Mouse (Mus musculus) kidney, adult 9 months (tissue): ENCODE measurements around the gene Slit3.

Experiments
- DNase-seq: peaks from one replicate; pipeline ENCODE4 v3.0.0; 2022

The Slit3 gene

GRCm38 (mm10) chr11:35120894-35121610, at the start of gene Slit3:
TSS of gene Slit3 (plus strand) at chr11:35121224.
- DNase-seq, result peak; percentile 11

GRCm38 (mm10) chr11:35071451-35071850, 49.6 kb upstream of the Slit3 start:
- DNase-seq, result no peak

- DNase-seq, result no peak
These were observed 45.6 kb upstream of the Slit3 start for GRCm38 (mm10) chr11:35075411-35075810.

- no peak for DNase-seq
These were observed 40.4 kb upstream of the Slit3 start for GRCm38 (mm10) chr11:35080451-35081125.

GRCm38 (mm10) chr11:35082297-35082696, 38.7 kb upstream of the Slit3 start:
- DNase-seq, result no peak

GRCm38 (mm10) chr11:35083049-35083448, 38.0 kb upstream of the Slit3 start:
- DNase-seq, result no peak

GRCm38 (mm10) chr11:35085351-35085750, 35.7 kb upstream of the Slit3 start:
- no peak for DNase-seq

DNA sequence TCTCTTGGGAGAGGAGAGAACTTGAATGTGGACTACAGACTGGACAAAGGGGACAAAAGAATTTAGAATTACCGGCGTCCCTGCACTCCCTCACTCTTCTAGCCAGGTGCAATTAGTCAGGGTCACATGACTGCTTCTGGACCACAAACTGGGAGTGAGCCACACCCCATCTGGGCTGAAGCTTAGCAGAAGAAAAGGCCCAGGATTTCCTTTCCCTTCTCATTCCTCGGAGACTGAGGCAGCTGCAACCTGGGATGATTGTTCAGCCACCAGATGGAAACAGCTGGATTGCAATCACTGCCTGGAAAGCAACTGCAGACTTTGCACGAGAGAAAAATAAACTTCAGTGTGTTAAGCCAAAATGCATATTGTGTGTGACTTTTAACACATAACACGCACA, 35.0 kb upstream of the Slit3 start:
- no peak for DNase-seq

DNA sequence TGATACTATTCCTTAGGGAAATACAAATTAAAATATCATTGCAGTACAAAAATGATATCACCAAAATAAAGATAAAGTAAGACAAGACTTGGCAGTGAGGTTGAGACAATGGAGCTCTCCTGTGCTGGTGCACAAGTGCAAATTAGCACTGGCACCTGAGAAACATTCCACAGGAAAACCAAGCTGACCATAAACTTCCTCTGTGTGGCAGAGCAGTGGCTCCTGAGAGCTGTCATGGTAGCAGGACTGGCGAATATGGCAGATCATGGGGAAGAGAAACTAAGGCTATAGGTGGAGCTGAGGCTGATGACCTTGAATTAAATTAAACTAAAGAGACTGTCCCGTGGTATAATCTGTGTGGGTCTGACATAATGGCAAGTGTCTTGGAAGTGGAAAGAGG, 33.6 kb upstream of the Slit3 start:
- no peak for DNase-seq

- DNase-seq, result no peak
These were observed 32.9 kb upstream of the Slit3 start for GRCm38 (mm10) chr11:35088136-35088535.

DNA sequence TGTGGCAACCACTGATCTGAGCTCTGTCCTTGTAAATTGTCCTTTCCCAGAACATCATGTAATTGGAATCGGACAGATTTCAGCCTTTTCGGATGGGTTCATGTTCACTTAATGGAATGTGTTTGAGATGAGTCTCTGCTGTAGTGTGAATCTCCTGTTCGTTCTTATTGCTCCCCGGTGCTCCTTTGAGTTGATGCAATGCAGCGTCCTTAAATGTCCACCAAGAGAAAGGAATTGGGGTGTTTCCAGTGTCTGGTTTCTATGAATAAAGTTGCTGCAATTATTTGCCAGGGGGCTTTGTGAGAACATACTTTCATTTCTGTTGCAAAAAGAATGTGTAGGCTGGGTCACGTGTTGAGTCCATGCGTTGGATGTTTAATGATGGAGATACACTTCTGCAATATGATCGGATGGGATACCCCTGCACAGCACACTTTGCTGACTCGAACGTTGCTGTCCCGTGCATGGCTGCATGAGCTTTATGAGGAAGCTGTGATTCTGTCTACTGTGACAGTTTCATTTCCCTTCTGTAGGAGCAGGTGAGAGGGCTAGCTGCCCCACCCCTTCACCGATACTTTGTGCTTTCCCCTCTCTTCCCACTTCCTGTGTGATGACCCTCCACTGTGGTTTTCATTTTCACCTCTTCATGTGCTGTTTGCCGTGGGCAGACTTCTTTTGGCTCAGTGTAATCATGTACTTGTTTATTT, 30.2 kb upstream of the Slit3 start:
- DNase-seq, result no peak

DNA sequence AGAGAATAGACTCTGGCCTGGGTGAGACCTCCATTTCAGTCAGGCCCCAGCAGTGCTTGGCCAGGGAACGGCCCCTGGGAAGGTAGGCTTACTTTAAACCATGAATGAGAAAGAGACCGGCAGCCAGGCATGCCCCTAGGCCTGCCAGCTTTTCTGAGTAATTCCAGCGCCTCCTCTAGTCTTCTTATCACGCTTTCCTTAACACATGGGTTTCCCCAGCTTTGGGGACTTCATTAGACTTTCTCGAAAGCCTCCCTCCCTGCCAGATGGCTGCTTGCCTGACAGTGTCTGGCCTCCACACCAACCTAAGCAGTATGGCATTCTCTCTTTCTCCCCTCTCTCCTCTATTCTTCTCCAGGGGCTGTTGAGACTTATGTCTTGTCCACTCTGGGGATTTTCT, 24.5 kb upstream of the Slit3 start:
- no peak for DNase-seq

GRCm38 (mm10) chr11:35109781-35110180, 11.2 kb upstream of the Slit3 start:
- DNase-seq, result no peak

GRCm38 (mm10) chr11:35110784-35111183, 10.2 kb upstream of the Slit3 start:
- no peak for DNase-seq

DNA sequence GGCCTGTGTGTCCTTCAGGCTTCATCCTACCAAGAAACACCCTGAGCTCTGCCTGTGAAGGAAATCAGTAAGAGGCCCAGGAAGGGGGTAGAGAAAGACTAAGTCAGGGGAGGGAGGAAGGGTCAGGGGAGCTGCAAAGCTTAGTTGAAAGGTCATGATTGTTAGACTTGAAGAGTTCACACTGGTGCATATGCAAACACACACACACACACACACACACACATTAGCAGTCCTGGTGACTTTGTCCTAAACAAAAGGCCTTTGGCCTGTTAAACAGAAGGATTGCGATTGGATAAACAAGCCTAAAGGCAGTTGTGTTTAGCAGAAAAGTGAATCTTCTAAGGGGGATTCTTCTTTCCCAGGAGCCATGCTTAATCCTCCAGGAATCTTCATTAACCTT, 7.7 kb upstream of the Slit3 start:
- DNase-seq, result no peak

GRCm38 (mm10) chr11:35116436-35116835, 4.6 kb upstream of the Slit3 start:
- DNase-seq, result no peak

GRCm38 (mm10) chr11:35117871-35118270, 3.2 kb upstream of the Slit3 start:
- no peak for DNase-seq

- no peak for DNase-seq
These were observed 2.3 kb upstream of the Slit3 start for GRCm38 (mm10) chr11:35118731-35119130.

- DNase-seq, result peak; percentile 77
These were observed 1.7 kb upstream of the Slit3 start for GRCm38 (mm10) chr11:35119360-35119759.

DNA sequence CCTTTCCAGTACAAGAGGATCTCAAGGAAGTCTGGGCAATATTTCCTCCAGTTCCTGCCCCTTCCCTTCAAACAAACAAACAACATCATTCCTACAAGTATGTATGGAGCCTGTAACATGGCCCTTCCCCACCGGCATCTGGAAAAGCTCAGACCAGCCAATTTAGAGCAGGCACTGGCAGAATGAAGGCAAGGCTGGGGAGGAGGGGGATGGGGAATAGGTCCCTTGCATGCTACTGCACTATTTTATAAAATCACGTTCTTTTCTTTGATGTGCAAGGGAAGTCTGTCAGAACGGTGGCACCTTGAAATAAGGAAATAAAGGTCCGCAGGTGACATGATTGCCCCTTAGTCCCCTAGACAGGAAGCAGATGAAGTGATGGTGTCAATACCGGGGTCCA, 948 bp upstream of the Slit3 start:
- no peak for DNase-seq

- DNase-seq, result no peak
These were observed 561 bp downstream of the Slit3 start for GRCm38 (mm10) chr11:35121611-35121959.

GRCm38 (mm10) chr11:35122091-35122811, 1.2 kb downstream of the Slit3 start:
- no peak for DNase-seq

GRCm38 (mm10) chr11:35124489-35125107, 3.6 kb downstream of the Slit3 start:
- DNase-seq, result no peak
